Mouse (Mus musculus) intestine, embryonic 16.5 days (tissue): ENCODE results near the gene Lama5. TPM values are rescaled to one million over a fixed set of nuclear protein-coding genes. Genes with fewer than 3 reads are reported as not detected.

ENCODE experiments used
- ATAC-seq: fragments of 200-750 bp; cut with Nextera tagmentation; 2 replicates; pipeline ENCODE4 v1.8.0; 2017; ENCODE audit warnings: moderate TSS enrichment, moderate library complexity
- H3K27ac ChIP-seq: fragments of 300-500 bp; sonication (generic); 2 replicates; pipeline ENCODE4 v1.5.1; 2014; ENCODE audit warnings: mild to moderate bottlenecking, low read length
- H3K27me3 ChIP-seq: fragments of 300-500 bp; sonication (generic); replicated peaks from 2 replicates; pipeline ENCODE4 v1.6.1; 2014; ENCODE audit warnings: low read length, control low read depth, mixed read lengths; ENCODE audit not compliant: control insufficient read depth, insufficient read depth
- H3K36me3 ChIP-seq: fragments of 300-500 bp; sonication (generic); 2 replicates; pipeline ENCODE4 v1.6.1; 2014; ENCODE audit warnings: low read length, control low read depth; ENCODE audit not compliant: control insufficient read depth, insufficient read depth
- H3K4me1 ChIP-seq: fragments of 300-500 bp; sonication (generic); 2 replicates; pipeline ENCODE4 v1.6.1; 2014; ENCODE audit warnings: low read length, control low read depth, mixed read lengths; ENCODE audit not compliant: control insufficient read depth, insufficient read depth
- H3K4me2 ChIP-seq: fragments of 300-500 bp; sonication (generic); 2 replicates; pipeline ENCODE4 v1.6.1; 2014; ENCODE audit warnings: low read depth, low read length, control low read depth
- H3K4me3 ChIP-seq: fragments of 300-500 bp; sonication (generic); 2 replicates; pipeline ENCODE4 v1.5.1; 2014; ENCODE audit warnings: mild to moderate bottlenecking, low read length
- H3K9ac ChIP-seq: fragments of 300-500 bp; sonication (generic); 2 replicates; pipeline ENCODE4 v1.6.1; 2014; ENCODE audit warnings: low read depth, low read length
- H3K9me3 ChIP-seq: fragments of 300-500 bp; sonication (generic); 2 replicates; pipeline ENCODE4 v1.6.1; 2016; ENCODE audit warnings: low read length, control low read depth; ENCODE audit not compliant: control insufficient read depth
- WGBS: fragments of 180-500 bp; shearing (Covaris S2); extraction: QIAGEN DNeasy Blood & Tissue Kit; methylation state at CpG from one replicate; pipeline ENCODE4 v1.1.7; 2014; 5-methylcytosine and 5-hydroxymethylcytosine counted together
- polyA plus RNA-seq: library from polyadenylated mRNA; unstranded; fragments of >200 nt; fragmentation: Nextera tagmentation; extraction: Ambion mirVana; gene quantifications from 2 replicates; pipeline ENCODE4 v1.2.1, GENCODE M21; 2015

Lama5 gene
- polyA plus RNA-seq, 1 experiment from 2014 or later: 26.7 TPM

DNA sequence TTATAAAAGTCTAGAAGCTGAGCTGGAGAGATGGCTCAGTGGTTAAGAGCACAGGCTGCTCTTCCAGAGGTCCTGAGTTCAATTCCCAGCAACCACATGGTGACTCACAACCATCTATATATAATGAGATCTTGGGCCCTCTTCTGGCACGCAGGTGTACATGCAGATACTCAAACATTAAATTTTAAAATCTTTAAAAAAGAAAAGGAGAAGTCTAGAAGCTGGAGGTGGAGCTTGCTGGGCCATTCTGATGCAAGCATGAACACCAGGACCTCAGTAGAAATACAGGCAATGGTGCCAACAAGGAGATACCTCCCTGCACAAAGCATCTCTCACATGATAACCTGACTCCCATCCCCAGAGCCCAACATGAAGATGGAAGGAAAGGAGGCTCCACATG, 16.7 kb downstream of the Lama5 start:
- Histone ChIP-seq H3K27ac (no peak overlapping the region), H3K9ac (no peak overlapping the region), H3K27me3 (no peaks in the 10 kb centered on the region), H3K4me2 (no peak overlapping the region), H3K4me3 (no peak overlapping the region), H3K9me3 (peaks cover 3% of the 10 kb centered on the region; the same call in 1 of the 2 replicates), H3K36me3 (no peaks in the 10 kb centered on the region), H3K4me1 (peaks cover 3% of the 10 kb centered on the region; the same call in 1 of the 2 replicates)
- 82% methylated on average over 1 of the region's 1 CpGs for WGBS
- no peak for ATAC-seq

DNA sequence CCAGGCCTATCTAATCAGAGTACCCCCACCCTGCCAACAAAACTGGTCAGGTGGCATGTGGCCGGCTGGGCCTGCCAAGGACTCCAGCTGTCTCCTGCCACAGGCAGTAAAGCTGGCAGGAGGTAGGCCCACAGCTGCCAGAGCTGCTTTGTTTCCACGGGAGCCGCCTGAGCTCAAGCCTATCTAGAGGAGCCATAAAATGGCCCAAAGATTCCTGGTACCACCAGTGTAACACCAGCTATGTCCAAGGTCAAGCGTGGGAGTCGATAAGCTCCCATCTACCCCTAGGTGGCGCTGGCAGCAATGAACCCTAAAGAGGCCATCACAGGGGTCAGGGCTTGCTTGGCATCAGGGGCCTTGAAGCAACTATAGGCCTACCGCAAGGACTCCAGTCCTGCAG, 17.8 kb downstream of the Lama5 start:
- Histone ChIP-seq H3K36me3 (no peaks in the 10 kb centered on the region), H3K9me3 (peaks cover 3% of the 10 kb centered on the region; the same call in 1 of the 2 replicates), H3K4me3 (no peak overlapping the region), H3K9ac (0 out of 2 replicates have a peak overlapping the region, but pooled peaks have one; percentile 4), H3K4me1 (no peaks in the 10 kb centered on the region), H3K27me3 (no peaks in the 10 kb centered on the region), H3K27ac (no peak overlapping the region), H3K4me2 (no peak overlapping the region)
- peak; percentile 62 for ATAC-seq
- WGBS: 59% methylated on average over 7 of the region's 7 CpGs

GRCm38 (mm10) chr2:180205956-180206280, 19.7 kb downstream of the Lama5 start:
- H3K36me3 ChIP-seq: no peaks in the 10 kb centered on the region
- no peaks in the 10 kb centered on the region for H3K4me1 ChIP-seq
- no peaks in the 10 kb centered on the region for H3K9me3 ChIP-seq
- H3K4me2 ChIP-seq: no peak overlapping the region
- no peak overlapping the region for H3K4me3 ChIP-seq
- H3K27me3 ChIP-seq: no peaks in the 10 kb centered on the region
- 84% methylated on average over 2 of the region's 2 CpGs for WGBS
- no peak overlapping the region for H3K27ac ChIP-seq
- ATAC-seq: no peak
- H3K9ac ChIP-seq: no peak overlapping the region

DNA sequence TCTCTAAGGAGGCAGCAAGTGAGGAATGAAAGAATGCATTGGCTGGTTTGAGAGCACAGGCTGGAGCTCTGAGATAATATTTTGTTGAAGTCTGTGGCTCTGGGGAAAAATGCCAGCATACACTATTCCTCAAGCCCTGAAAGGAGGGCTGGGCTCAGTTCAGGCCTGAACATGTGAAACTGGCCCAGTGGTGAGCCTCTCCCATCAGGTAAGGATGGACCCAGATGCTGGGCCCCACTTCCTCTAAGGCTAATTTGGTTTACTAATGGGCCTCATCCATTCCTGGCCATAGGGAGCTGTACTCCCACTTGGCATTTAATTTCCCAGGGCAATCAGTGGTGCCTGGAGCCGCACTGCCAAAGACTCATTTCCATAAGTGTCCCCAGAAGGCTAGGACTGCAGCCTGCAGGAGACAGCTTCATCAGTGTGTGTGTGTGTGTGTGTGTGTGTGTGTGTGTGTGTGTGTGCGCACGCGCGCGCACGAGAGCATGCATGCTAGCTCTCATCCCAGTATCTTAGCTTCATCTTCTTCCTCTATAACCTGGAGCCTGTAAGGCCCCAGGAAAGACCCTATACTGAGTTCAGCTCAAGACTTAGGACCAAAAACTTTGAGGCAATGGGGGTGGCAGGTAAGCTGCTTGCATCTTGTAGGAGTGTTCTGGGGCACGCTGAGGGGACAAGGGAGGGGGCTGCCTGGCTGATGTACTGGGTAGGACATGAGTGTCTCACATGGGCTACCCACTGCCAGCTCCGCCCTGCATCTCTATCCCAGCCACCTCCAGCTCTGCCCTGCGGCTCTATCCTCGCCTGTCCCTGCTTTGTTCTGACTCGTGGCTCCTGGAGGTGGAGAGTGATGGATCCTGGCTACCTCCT, 20.3 kb downstream of the Lama5 start:
- 87% methylated on average over 12 of the region's 12 CpGs for WGBS
- no peak for ATAC-seq
- H3K27ac ChIP-seq: no peak overlapping the region
- no peaks in the 10 kb centered on the region for H3K36me3 ChIP-seq
- H3K4me3 ChIP-seq: no peak overlapping the region
- H3K9me3 ChIP-seq: no peaks in the 10 kb centered on the region
- no peaks in the 10 kb centered on the region for H3K4me1 ChIP-seq
- no peak overlapping the region for H3K9ac ChIP-seq
- H3K4me2 ChIP-seq: no peak overlapping the region
- H3K27me3 ChIP-seq: no peaks in the 10 kb centered on the region

GRCm38 (mm10) chr2:180204501-180204900, 21.2 kb downstream of the Lama5 start:
- Histone ChIP-seq H3K4me2 (no peak overlapping the region), H3K27me3 (no peaks in the 10 kb centered on the region), H3K36me3 (no peaks in the 10 kb centered on the region), H3K9me3 (no peaks in the 10 kb centered on the region), H3K27ac (no peak overlapping the region), H3K9ac (no peak overlapping the region), H3K4me3 (no peak overlapping the region), H3K4me1 (no peaks in the 10 kb centered on the region)
- no peak for ATAC-seq
- WGBS: 84% methylated on average over 9 of the region's 9 CpGs

DNA sequence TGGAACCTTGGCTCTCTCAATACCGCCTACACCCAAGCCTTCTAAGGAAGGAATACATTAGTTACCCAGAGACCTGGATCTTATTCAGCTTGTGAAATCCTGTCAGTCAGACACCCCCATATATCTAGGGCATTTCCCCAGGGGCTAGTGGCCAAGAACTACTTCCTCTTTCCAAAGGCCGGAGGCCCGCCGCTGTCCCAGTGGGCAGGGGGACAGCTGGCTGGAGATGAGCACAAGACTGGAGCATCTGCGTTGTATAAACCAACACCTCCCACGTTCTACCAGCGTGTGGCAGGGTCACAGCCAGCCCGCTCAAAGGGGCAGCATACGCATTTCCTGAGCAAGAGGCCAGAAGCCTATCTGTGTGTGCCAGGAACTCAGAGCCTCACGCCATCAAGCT, 22.9 kb downstream of the Lama5 start:
- H3K4me3 ChIP-seq: no peak overlapping the region
- no peaks in the 10 kb centered on the region for H3K36me3 ChIP-seq
- no peaks in the 10 kb centered on the region for H3K27me3 ChIP-seq
- WGBS: 69% methylated on average over 10 of the region's 10 CpGs
- ATAC-seq: no peak
- no peaks in the 10 kb centered on the region for H3K4me1 ChIP-seq
- H3K9ac ChIP-seq: no peak overlapping the region
- H3K4me2 ChIP-seq: no peak overlapping the region
- no peak overlapping the region for H3K27ac ChIP-seq
- no peaks in the 10 kb centered on the region for H3K9me3 ChIP-seq

DNA sequence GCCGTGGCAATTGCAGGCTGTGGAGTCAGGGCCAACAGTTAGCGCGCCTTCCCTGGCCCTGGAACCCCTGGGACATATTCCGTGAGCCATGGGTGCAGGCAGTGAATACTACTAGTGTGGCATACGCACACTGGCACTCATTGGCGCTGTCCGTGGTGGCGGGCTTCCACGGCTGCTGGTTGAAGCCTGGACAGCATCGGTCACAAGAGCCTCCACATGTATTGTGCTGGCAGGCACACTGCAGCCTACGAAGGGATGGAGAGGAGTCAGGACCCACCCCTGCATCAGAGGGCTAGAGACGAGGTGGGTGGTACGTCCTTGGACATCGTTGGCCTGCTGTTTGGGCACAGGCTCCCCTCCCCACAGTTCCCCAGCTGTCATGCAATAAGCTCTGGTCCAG, 23.4 kb downstream of the Lama5 start:
- no peak for ATAC-seq
- Histone ChIP-seq H3K27me3 (no peaks in the 10 kb centered on the region), H3K4me1 (no peaks in the 10 kb centered on the region), H3K4me3 (no peak overlapping the region), H3K9me3 (no peaks in the 10 kb centered on the region), H3K36me3 (no peaks in the 10 kb centered on the region), H3K27ac (no peak overlapping the region), H3K9ac (no peak overlapping the region), H3K4me2 (no peak overlapping the region)
- 93% methylated on average over 14 of the region's 14 CpGs for WGBS

- no peaks in the 10 kb centered on the region for H3K9me3 ChIP-seq
- ATAC-seq: no peak
- H3K36me3 ChIP-seq: no peaks in the 10 kb centered on the region
- no peaks in the 10 kb centered on the region for H3K27me3 ChIP-seq
- no peak overlapping the region for H3K4me2 ChIP-seq
- 72% methylated on average over 9 of the region's 9 CpGs for WGBS
- no peak overlapping the region for H3K27ac ChIP-seq
- no peak overlapping the region for H3K9ac ChIP-seq
- H3K4me1 ChIP-seq: no peaks in the 10 kb centered on the region
- no peak overlapping the region for H3K4me3 ChIP-seq
Measured at GRCm38 (mm10) chr2:180201303-180201702, 24.4 kb downstream of the Lama5 start.

- peak; percentile 45 for ATAC-seq
- no peaks in the 10 kb centered on the region for H3K4me1 ChIP-seq
- H3K4me3 ChIP-seq: no peak overlapping the region
- no peak overlapping the region for H3K4me2 ChIP-seq
- WGBS: 50% methylated on average over 11 of the region's 11 CpGs
- H3K36me3 ChIP-seq: peaks cover 4% of the 10 kb centered on the region; the same call in 1 of the 2 replicates
- no peaks in the 10 kb centered on the region for H3K27me3 ChIP-seq
- H3K27ac ChIP-seq: no peak overlapping the region
- H3K9ac ChIP-seq: no peak overlapping the region
- H3K9me3 ChIP-seq: no peaks in the 10 kb centered on the region
Measured at GRCm38 (mm10) chr2:180200681-180201080, 25.0 kb downstream of the Lama5 start.

- H3K4me2 ChIP-seq: no peak overlapping the region
- no peak overlapping the region for H3K4me3 ChIP-seq
- no peak overlapping the region for H3K27ac ChIP-seq
- no peak overlapping the region for H3K9ac ChIP-seq
- no peaks in the 10 kb centered on the region for H3K9me3 ChIP-seq
- ATAC-seq: no peak
- no peaks in the 10 kb centered on the region for H3K4me1 ChIP-seq
- 94% methylated on average over 10 of the region's 10 CpGs for WGBS
- peaks cover 5% of the 10 kb centered on the region; the same call in 1 of the 2 replicates for H3K36me3 ChIP-seq
- H3K27me3 ChIP-seq: no peaks in the 10 kb centered on the region
Measured at GRCm38 (mm10) chr2:180198782-180199181, 26.9 kb downstream of the Lama5 start.
